Mouse (Mus musculus): ENCODE data around the gene Dbh. TPM values are rescaled to one million over a fixed set of nuclear protein-coding genes. Genes with fewer than 3 reads are reported as not detected.
A peak's percentile ranks its signal among the peaks of the same experiment; 100 is the strongest.

Gene Dbh
- total RNA-seq (2021): under 1 TPM in 1 of 2 experiments, not detected in 1; 0.12 TPM
- long read RNA-seq, experiment 1: 0 reads
- long read RNA-seq, experiment 2: 0 reads

DNA sequence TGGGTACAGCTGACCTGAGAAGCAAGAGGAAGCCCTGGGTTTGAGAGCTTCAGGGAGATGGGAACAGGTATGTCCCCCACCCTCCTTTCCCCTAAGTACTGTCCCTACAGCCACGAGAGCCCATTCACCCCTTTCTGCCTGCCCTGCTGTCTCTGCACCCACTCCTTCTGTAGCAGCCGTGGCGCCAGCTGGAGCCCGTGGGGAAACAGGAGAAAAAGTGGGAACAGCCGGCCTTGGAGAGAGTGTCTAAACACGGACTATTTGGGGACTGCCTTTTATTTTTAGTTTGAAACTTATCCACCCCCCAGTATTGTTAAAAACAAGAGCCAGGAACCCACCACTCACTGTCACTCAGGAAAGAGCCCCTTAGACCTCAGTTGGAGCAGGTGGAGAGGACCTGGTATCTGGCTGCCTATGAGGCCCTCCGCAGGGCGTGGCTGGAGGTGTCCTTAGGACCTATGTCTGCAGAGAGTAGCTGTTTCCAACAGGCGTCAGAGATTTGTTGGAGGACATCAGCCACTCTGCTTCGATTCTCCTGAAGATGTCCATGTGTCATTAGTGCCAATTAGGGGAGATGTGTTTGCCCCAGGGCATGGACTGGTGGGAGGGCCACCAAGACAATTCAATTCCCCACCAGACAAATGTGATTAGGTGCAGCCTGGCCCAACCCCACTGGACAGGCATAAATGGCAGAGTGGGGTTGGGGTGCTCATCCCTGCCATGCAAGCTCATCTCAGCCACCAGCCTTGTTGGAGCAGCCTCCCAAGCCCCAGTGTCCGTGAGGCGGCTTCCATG is at the start of gene Dbh:
Gene Dbh (plus strand): TSS at position 438 of the 795 bp plus-strand sequence.
- intact Hi-C loops (cut with DNase I; ENCODE audit: low total_unique reads): no loop called here
- no peak for DNase-seq

DNA sequence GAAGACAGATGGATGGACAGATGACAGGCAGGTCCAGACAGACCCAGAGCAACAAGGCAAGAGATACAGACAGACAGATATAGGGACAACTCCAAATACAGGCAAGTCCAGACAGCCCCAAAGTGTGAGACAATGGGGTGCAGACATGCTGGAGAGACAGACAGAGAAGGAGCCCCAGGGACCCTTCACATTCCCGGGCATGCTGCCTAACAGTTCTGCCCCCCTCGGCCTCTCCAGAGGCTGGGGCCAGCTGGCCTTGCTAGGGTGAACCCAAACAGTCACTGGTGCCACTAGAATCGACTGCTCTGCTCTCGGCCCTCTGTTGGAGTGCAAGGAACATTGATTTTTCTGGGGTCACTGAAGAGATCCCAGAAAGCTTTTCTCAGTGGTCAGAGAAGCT is 46.6 kb upstream of the Dbh start:
- intact Hi-C loops (cut with DNase I; ENCODE audit: low total_unique reads): no loop called here

DNA sequence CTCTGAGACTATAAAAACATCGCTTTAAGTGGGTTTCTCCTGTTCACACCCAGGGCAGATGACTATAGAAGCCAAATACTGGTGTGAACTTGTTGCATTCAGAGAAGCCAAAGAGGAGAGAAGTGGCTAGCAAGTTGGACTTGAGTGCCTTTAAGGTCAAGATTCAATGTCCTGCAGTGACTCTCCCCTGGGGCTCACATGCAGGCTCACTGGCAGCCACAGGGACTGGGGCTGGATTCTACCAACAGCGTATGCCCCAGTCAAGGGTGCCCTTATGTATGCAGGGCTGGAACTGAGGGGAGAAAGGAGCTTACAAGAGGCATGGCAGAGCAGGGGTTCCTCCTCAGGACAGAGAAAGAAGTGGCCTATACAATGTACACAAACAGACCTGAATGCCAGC is 45.3 kb upstream of the Dbh start:
- DNase-seq: no peak
- intact Hi-C loops (cut with DNase I; ENCODE audit: low total_unique reads): loop anchor here (10.0 kb wide), 1 partner anchor 45 kb away; the partner anchor contains the start of genes Adamtsl2 and Mymk

More for the DNA sequence above, 46.6 kb upstream of the Dbh start:
- DNase-seq: no peak

DNA sequence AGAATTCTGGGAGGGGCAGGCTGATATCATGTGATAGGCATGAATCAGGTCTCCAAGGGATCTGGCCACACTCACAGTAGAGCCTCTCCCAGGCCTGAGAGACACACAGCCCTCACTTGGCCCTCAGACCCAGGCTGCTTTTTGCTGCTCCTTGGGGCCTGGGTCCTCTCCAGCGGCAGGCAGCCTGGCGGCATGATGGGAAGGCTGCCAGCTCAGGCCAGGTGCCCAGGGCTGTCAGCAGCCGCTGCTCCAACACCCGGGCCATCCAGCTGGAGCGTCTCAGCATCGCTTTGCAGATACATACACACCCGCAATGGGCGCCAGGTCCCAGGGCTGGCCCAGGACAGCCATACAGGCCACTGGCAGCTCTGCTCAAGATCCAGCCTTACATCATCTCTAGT is 44.8 kb upstream of the Dbh start:
- peak; percentile 68 for DNase-seq
- intact Hi-C loops (cut with DNase I; ENCODE audit: low total_unique reads): loop anchor here (10.0 kb wide), 1 partner anchor 45 kb away; the partner anchor contains the start of genes Adamtsl2 and Mymk

DNA sequence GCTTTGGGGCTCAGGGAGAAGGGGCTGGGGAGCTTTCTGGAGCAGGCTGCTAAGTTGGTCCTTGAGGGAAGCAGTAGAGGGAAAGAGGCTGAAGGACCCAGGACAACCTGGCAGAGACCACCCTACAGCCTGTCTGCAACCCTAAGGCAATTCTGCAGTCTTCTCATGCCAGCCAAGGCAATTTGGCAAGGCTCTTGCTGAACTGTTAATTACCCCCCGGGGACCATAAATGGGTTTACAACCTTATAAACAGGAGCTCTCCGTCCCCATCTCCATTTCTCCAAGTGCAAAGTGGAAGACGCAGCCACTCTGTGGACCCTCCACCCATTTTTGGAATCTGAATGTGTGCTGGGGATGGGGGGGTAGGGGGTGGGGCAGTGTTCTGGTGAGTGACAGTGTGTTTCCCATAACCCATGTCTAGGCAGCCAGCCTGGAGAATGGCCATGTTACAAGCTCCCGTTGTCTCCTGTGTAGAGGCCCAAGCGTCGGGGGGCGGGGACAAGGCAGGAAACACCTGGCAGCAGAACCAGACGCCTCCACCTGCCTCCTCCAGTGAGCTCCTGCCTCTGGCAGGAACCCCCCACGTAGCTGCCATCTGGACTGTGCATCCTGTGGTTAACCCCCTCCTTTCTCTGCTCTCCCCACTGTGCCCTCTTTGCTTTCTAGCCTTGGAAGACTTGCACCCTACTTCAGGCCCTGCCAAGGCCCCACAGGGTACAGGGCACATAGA is 43.2 kb upstream of the Dbh start:
- peak; percentile 21 for DNase-seq
- intact Hi-C loops (cut with DNase I; ENCODE audit: low total_unique reads): loop anchor here (10.0 kb wide), 1 partner anchor 47 kb away; the partner anchor contains the start of genes Adamtsl2 and Mymk

DNA sequence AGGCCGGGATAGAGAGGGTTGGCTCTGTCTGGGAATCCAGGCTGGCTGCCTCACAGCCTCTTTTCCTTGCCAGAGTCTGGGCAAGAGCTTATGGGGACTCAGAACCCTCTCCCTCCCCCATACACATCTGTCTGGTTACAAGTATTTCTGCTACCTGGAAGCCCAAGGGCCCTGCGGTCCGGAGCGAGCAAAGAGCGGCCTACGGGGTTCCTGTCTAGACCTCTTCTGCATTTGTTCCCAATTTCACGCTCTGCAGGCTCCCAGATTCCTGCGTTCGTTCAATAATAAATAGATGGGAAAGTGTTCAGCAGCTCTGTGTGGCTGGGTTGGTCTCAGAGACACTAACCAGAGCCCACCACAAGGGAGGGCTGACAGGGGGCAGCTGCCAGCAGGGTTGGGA is 42.5 kb upstream of the Dbh start:
- DNase-seq: no peak
- intact Hi-C loops (cut with DNase I; ENCODE audit: low total_unique reads): loop anchor here (10.0 kb wide), 1 partner anchor 48 kb away; the partner anchor contains the start of genes Adamtsl2 and Mymk

DNA sequence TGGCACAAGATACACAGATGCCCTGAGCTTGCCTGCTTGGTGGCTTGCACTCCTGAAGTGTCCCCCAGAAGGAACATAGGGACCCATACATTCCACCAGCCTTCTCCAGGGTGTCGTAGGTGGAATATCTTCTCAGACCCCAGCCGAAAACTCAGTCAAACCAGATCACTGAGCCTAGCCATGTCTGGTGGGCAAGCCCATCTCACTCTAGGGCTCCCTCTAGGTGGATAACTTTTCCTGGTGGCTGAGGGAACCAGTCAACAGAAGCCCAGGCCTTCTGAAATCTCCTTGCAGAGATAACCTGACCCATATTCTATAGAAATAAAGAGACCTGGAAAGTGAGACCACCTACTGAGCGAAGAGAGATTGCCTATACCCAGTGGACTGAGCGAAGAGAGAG is 41.9 kb upstream of the Dbh start:
- intact Hi-C loops (cut with DNase I; ENCODE audit: low total_unique reads): loop anchor here (10.0 kb wide), 1 partner anchor 48 kb away; the partner anchor contains the start of genes Adamtsl2 and Mymk

DNA sequence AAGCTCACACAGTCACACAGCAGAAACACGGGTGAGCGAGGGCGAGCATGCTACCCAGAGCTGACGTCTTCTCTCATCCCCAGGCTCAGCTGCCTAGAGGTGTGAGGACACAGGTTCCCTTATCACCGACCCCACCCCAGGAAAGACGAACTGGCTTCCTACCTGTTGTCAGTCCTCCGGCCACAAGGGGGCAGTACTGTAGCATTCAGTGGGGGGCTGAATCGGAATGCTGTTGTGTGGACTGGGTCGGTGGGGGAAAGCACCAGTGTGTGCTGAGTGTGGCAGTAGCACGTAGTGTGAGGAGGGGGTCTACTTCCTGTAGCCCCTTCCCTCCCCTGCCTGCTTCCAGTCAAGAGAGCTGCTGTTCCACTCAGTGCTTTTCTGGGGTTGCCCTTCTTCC is 39.1 kb upstream of the Dbh start:
- DNase-seq: peak; percentile 55
- intact Hi-C loops (cut with DNase I; ENCODE audit: low total_unique reads): loop anchor here (2.0 to 10.0 kb wide), 2 partner anchors 51 to 105 kb away; partner anchors contain the start of genes Adamtsl2 and Mymk

More for the DNA sequence above, 41.9 kb upstream of the Dbh start:
- no peak for DNase-seq

DNA sequence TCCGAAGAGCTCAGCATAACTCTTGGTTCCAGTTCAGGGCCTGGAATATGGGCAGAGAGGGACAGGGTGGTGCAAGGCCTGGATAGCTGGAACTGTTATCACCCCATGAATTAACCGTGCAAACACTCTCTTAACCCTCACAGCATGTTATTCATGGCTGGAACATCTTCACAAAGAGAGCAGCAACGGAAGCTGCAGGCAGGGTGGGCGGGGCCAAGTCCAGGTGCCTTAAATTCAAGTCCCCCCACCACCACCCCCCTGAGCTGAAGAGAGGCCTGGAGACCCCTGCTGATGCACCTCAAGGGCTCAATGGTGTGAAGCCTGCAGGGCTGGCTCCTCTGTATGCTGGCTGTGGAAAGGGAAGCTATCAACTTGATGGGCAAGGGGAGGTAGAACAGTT is 38.5 kb upstream of the Dbh start:
- intact Hi-C loops (cut with DNase I; ENCODE audit: low total_unique reads): loop anchor here (2.0 to 10.0 kb wide), 2 partner anchors 52 to 104 kb away; partner anchors contain the start of genes Adamtsl2 and Mymk
- DNase-seq: no peak

DNA sequence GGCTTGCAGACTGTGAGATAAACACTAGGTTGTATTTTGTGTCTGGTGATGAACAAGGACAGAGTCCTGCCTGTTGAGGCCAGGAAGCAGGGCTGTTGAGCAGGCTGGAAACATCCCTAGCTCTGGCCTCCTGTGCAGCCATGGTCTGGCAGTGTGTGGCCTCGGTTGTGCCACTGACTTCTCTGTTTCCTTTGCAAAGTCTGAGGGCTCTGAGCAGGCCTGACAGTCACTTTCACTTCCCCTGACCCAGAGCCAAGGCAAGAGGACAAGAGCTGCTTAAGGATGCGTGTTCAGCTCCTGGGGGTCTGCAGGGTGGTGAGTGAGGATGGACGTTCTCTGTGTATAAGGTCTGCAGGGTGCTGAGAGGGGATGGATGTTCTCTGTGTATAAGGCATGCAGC is 36.0 kb upstream of the Dbh start:
- intact Hi-C loops (cut with DNase I; ENCODE audit: low total_unique reads): loop anchor here (10.0 kb wide), 1 partner anchor 54 kb away; the partner anchor contains the start of genes Adamtsl2 and Mymk
- DNase-seq: no peak

DNA sequence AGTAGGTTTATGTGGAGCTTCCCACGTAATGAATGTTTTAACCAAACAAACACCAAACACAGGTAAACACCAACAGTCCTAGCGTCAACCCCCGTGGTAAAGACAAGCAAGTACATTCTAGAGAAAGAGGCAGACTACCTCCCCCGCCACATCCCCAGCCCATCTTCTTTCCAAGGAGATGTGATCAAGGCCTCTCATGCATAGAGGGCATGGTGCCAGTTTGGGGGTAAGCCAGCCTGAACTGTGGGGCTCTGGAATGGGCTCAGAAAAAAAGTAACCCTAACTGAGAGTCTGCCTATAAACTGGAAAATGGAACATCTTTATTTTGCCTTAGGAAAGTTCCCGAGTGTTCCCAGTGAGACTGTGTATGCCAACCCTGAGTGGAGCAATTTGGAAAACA is 29.1 kb upstream of the Dbh start:
- no peak for DNase-seq
- intact Hi-C loops (cut with DNase I; ENCODE audit: low total_unique reads): loop anchor here (5.0 kb wide), 1 partner anchor 41 kb away; no protein-coding TSS in a partner anchor

DNA sequence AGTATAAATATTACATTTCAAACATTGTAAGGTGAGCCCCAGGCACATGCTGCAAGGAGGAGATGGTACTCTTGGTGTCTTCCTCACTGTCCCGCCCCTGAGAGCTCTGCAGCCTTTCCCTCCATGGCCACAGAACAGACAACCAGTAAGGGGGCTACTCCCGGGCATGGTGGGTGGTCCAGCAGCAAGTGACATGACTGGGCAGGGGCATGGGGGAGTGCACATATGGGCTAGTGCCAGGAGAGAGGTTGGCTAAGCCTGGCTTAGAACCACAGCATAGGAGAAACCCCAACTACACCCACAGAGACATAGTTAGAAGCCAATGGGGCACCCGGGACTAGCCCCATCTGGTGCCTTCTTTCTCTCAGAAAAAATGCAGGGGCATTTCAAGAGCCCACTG is 28.7 kb upstream of the Dbh start:
- intact Hi-C loops (cut with DNase I; ENCODE audit: low total_unique reads): loop anchor here (5.0 kb wide), 1 partner anchor 41 kb away; no protein-coding TSS in a partner anchor
- no peak for DNase-seq

DNA sequence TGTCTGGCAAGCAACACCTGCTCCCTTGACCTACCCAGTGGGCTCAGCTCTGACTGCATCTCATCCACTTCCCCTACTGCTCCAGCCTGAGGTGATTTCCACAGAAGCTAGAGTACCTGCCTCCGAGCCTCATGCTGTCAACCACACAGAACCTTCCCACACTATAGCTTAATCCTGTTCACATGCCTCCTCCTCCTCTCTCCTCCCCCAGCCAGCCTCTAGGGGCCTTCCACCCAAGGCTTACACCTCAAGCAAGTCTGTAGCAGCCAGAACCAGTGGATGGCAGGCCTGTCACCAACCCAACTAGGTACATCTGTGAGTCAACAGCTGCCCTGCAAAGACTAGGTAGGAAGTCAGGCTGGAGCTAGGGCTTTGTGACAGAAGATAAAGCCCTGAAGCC is 28.2 kb upstream of the Dbh start:
- intact Hi-C loops (cut with DNase I; ENCODE audit: low total_unique reads): loop anchor here (5.0 kb wide), 1 partner anchor 41 kb away; no protein-coding TSS in a partner anchor
- DNase-seq: no peak

DNA sequence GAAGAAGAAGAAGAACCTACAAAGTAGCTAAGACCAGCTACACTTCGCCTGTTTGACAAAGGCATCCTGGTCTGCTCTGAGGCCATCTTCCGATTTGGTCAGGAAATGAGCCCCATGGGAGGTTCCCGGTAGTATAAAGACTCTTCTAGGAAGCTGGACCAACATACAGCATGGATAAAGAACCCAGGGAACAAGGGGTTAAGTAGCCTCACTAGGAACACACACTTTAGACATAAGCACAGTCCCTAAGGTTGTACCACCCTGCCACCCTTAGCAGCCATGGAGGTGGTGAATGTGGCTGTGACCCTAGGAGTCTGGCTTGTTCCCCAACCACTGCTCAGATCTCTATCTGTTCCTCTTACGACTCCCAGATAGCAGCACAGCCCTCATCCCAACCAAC is 26.7 kb upstream of the Dbh start:
- DNase-seq: no peak
- intact Hi-C loops (cut with DNase I; ENCODE audit: low total_unique reads): loop anchor here (5.0 kb wide), 1 partner anchor 39 kb away; no protein-coding TSS in a partner anchor

DNA sequence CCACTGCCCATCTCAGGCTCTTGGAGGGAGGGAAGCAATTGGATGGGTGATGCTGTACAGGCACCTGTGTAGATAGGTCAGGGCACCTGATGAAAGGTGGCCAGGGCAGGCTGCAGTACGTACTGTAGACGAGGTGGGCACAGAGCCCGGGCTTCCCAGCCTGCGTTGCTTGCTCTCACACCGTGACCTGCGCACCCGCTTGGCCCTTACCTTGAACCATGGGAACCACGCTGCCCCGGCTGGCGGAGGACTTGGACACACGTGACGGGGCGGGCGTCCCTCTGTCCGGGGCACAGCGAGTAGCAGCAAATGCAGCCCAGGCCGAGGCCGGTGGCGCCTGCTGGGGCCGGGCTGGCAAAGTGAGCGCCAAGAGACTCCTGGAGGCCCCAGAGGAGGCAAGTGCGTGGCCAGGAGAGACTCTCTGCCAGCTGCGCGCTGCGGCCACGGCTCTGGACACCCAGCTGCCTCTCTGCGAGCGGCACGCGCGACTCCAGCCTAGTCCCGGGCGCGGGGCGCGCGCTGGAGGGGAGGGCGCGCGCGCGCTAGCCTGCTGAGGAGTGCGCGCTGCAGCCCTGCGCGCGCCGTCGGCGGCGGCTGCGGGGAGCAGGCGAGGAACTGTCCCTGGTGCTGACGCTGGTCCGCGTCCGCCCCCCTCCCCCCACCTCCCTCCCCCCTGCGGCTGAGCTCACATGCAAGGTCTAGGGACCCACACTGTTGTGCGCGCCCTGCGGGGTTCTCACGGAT is 22.9 kb upstream of the Dbh start, which contains the start of gene Fam163b:
Gene Fam163b (minus strand): TSS at position 542 of the 744 bp plus-strand sequence.
- intact Hi-C loops (cut with DNase I; ENCODE audit: low total_unique reads): no loop called here
- DNase-seq: peak; percentile 35

DNA sequence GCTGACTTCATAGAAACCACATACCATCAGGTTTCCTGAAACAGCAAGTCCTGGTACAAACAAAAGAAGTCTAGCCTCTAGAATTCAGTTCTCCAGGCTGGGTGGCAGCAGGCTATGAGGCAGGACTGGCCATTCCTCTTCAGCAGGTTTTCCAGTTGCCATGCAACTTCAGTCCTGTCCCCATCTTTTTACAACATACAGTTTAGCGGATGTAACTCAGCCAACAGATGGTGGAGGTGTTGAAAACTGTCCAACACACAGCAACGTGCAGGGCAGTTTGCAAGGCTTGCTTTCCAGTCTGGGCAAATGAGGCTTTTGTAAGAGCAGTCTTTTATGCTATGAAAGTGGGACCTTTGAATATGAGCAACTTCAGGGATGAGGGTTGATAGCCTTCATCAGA is 20.1 kb upstream of the Dbh start:
- intact Hi-C loops (cut with DNase I; ENCODE audit: low total_unique reads): no loop called here
- no peak for DNase-seq

DNA sequence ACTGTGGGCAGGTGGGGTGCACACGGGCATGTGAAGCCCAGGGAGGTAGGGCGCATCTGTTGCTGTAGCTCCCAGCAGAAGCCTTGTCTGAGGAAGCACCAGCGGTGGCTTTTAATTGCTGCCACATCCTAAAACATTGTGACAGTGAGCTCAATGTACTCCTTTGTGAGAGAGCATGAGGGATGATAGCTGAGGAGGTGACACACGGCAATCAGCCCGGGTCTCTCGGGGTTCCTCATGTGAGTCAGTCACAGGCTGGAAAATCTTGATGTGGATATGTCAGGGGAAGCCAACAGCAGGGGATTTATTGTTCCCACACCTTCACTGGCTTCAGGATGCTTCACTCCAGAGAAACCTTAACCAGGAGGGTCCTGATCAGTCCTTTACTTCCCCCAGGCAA is 18.2 kb upstream of the Dbh start:
- intact Hi-C loops (cut with DNase I; ENCODE audit: low total_unique reads): no loop called here
- DNase-seq: no peak

DNA sequence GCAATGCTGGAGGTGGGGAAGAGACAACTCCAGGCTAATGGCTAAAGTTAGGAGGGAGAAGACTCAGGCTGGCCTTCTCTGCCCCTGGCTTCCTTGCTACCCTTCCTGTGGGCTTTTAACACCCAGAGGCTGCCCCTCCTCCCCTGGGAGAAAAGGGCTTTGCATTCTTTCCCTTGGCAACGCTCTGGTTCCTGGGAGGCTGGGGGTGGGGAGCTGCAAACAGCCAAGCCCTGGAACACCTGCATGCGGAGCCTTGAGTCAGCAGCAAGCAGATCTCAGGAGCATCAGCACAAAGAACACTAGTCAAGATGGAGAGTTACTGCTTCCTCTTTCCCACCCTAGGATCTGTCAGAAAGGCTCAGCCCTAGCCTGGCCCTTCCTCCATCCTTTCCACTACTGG is 15.6 kb upstream of the Dbh start:
- intact Hi-C loops (cut with DNase I; ENCODE audit: low total_unique reads): no loop called here
- no peak for DNase-seq
